Mouse (Mus musculus) thymus, adult 2 months (tissue): Measurements from ENCODE around the gene Tap1.

Experiments used
- CTCF ChIP-seq: fragments of 200-500 bp; IDR thresholded peaks from 2 replicates; pipeline ENCODE4 v1.5.1; 2012; ENCODE audit warnings: mild to moderate bottlenecking, control low read depth, low read length, moderate library complexity, borderline replicate concordance; ENCODE audit not compliant: control insufficient read depth, poor library complexity, insufficient read depth; ENCODE audit errors: extremely low read depth
- POLR2A ChIP-seq: fragments of 200-500 bp; IDR thresholded peaks from 2 replicates; pipeline ENCODE4 v1.6.1; 2012; ENCODE audit warnings: mild to moderate bottlenecking, low read length, control low read depth, moderate library complexity; ENCODE audit not compliant: control insufficient read depth, poor library complexity, insufficient read depth; ENCODE audit errors: extremely low read depth

GRCm38 (mm10) chr17:34215176-34215575, 27.8 kb downstream of the Tap1 start:
- TF ChIP-seq CTCF (no peak), POLR2A (no peak)
